Mouse (Mus musculus): Measurements from ENCODE around the gene Gadl1. TPM values are rescaled to one million over a fixed set of nuclear protein-coding genes. Genes with fewer than 3 reads are reported as not detected.
A peak's percentile ranks its signal among the peaks of the same experiment; 100 is the strongest.

Gene Gadl1
- total and polyA plus RNA-seq, 3 experiments: 0.06 to 0.08 TPM; not detected in 1

- no peaks in the 10 kb centered on the region for H3K4me1 ChIP-seq (ENCODE audit: control insufficient read depth in 1 of 2, insufficient read depth in 2 of 2, low read length in 2 of 2)
- H3K27ac ChIP-seq (ENCODE audit: control insufficient read depth, low read depth, low read length): no peak overlapping the region
- H3K9me3 ChIP-seq (replicated peaks; ENCODE audit: insufficient read depth, low read length): no peaks in the 10 kb centered on the region
- TF ChIP-seq CTCF (IDR thresholded peaks at IDR 0.05 in 2 of 3, conservative IDR thresholded peaks at IDR 0.05 in 1 of 3; ENCODE audit: control insufficient read depth in 1 of 3, insufficient read depth in 1 of 3, low read depth in 2 of 3, low read length in 3 of 3, poor library complexity in 1 of 3, severe bottlenecking in 1 of 3): peak in 2 of 3 experiments; percentile 23 to 26; a peak in 3 of 6 replicates
- TF ChIP-seq EP300 (IDR thresholded peaks at IDR 0.05; ENCODE audit: low read depth in 1 of 2, low read length in 2 of 2): no peak
- TF ChIP-seq ZC3H11A (IDR thresholded peaks at IDR 0.05; ENCODE audit: low read depth, low read length): no peak
- TF ChIP-seq USF1 (IDR thresholded peaks at IDR 0.05; ENCODE audit: low read depth, low read length): no peak
- 0 out of 2 replicates have a peak, but pooled peaks have one; percentile 0 for TF ChIP-seq RAD21 (IDR thresholded peaks at IDR 0.05; ENCODE audit: low read depth, low read length)
- no peak for TF ChIP-seq SMC3 (IDR thresholded peaks at IDR 0.05; ENCODE audit: low read depth, low read length)
- no peak for TF ChIP-seq MXI1 (IDR thresholded peaks at IDR 0.05; ENCODE audit: low read depth, low read length)
- no peak for TF ChIP-seq ZMIZ1 (IDR thresholded peaks at IDR 0.05; ENCODE audit: low read depth, low read length)
- TF ChIP-seq ZNF384 (IDR thresholded peaks at IDR 0.05; ENCODE audit: low read depth, low read length): no peak
- no peaks in the 10 kb centered on the region for H3K27me3 ChIP-seq (ENCODE audit: control insufficient read depth in 1 of 2, insufficient read depth in 2 of 2, low read length in 2 of 2)
- no peaks in the 10 kb centered on the region for H3K79me2 ChIP-seq (ENCODE audit: control insufficient read depth, insufficient read depth, low read length, poor library complexity)
- no peak overlapping the region for H3K4me3 ChIP-seq (ENCODE audit: control insufficient read depth in 1 of 2, insufficient read depth in 1 of 2, low read depth in 2 of 2, low read length in 2 of 2)
- no peak overlapping the region for H3K9ac ChIP-seq (ENCODE audit: control insufficient read depth, low read depth, low read length, poor library complexity, severe bottlenecking)
- DNase-seq (ENCODE audit: low read depth, low spot score): peak; percentile 13
- no peaks in the 10 kb centered on the region for H3K36me3 ChIP-seq (ENCODE audit: control insufficient read depth in 1 of 2, insufficient read depth in 2 of 2, low read length in 2 of 2)
These were observed 178.6 kb downstream of the Gadl1 start for GRCm38 (mm10) chr9:116087880-116088279.

- Histone ChIP-seq H3K4me3 (ENCODE audit: control insufficient read depth in 1 of 2, insufficient read depth in 1 of 2, low read depth in 2 of 2, low read length in 2 of 2) (no peak overlapping the region), H3K79me2 (ENCODE audit: control insufficient read depth, insufficient read depth, low read length, poor library complexity) (no peaks in the 10 kb centered on the region), H3K27ac (ENCODE audit: control insufficient read depth, low read depth, low read length) (no peak overlapping the region), H3K9me3 (replicated peaks; ENCODE audit: insufficient read depth, low read length) (no peaks in the 10 kb centered on the region), H3K9ac (ENCODE audit: control insufficient read depth, low read depth, low read length, poor library complexity, severe bottlenecking) (no peak overlapping the region), H3K36me3 (ENCODE audit: control insufficient read depth in 1 of 2, insufficient read depth in 2 of 2, low read length in 2 of 2) (no peaks in the 10 kb centered on the region), H3K4me1 (ENCODE audit: control insufficient read depth in 1 of 2, insufficient read depth in 2 of 2, low read length in 2 of 2) (no peaks in the 10 kb centered on the region), H3K27me3 (ENCODE audit: control insufficient read depth in 1 of 2, insufficient read depth in 2 of 2, low read length in 2 of 2) (no peaks in the 10 kb centered on the region)
- DNase-seq (ENCODE audit: low read depth, low spot score): no peak
- TF ChIP-seq RAD21 (IDR thresholded peaks at IDR 0.05; ENCODE audit: low read depth, low read length) (no peak), POLR2A (IDR thresholded peaks at IDR 0.05; ENCODE audit: control insufficient read depth in 1 of 2, insufficient read depth in 1 of 2, low read depth in 1 of 2, low read length in 2 of 2, poor library complexity in 1 of 2) (no peak), ZKSCAN1 (IDR thresholded peaks at IDR 0.05; ENCODE audit: low read depth, low read length) (no peak), GATA1 (IDR thresholded peaks at IDR 0.05; ENCODE audit: low read depth, low read length) (no peak), GABPA (IDR thresholded peaks at IDR 0.05; ENCODE audit: low read depth, low read length) (no peak), SIN3A (IDR thresholded peaks at IDR 0.05; ENCODE audit: low read length) (no peak), EP300 (IDR thresholded peaks at IDR 0.05; ENCODE audit: low read depth in 1 of 2, low read length in 2 of 2) (no peak), RCOR1 (IDR thresholded peaks at IDR 0.05; ENCODE audit: low read depth, low read length) (no peak), UBTF (IDR thresholded peaks at IDR 0.05; ENCODE audit: borderline replicate concordance, insufficient read depth, low read depth, low read length) (no peak), NRF1 (IDR thresholded peaks at IDR 0.05; ENCODE audit: insufficient read depth, low read depth, low read length, poor library complexity, severe bottlenecking) (no peak), TCF12 (IDR thresholded peaks at IDR 0.05; ENCODE audit: low read depth, low read length) (no peak), TBP (IDR thresholded peaks at IDR 0.05; ENCODE audit: low read depth, low read length) (no peak), POLR2AphosphoS5 (IDR thresholded peaks at IDR 0.05; ENCODE audit: borderline replicate concordance, low read depth, low read length) (no peak), BHLHE40 (IDR thresholded peaks at IDR 0.05; ENCODE audit: borderline replicate concordance, low read depth, low read length) (no peak), USF1 (IDR thresholded peaks at IDR 0.05; ENCODE audit: low read depth, low read length) (no peak), POLR2AphosphoS2 (IDR thresholded peaks at IDR 0.05; ENCODE audit: low read length) (no peak), TAL1 (IDR thresholded peaks at IDR 0.05; ENCODE audit: low read length) (no peak), HCFC1 (IDR thresholded peaks at IDR 0.05; ENCODE audit: low read depth, low read length) (no peak)
These were observed 179.7 kb downstream of the Gadl1 start for GRCm38 (mm10) chr9:116088912-116089311.
